Mouse (Mus musculus): ENCODE results near the gene Ksr1. TPM values are rescaled to one million over a fixed set of nuclear protein-coding genes. Genes with fewer than 3 reads are reported as not detected.
"Not testable (repeated sequence)": the region's sequence is repeated elsewhere in the genome, so short reads cannot be mapped to it uniquely, and the experiment has no call there.

Gene Ksr1
- polyA plus RNA-seq, 1 experiment, result 20.6 TPM

GRCm38 (mm10) chr11:79013056-79013455 is 133.2 kb downstream of the Ksr1 start:
- H3K36me3 ChIP-seq (ENCODE audit: control insufficient read depth, insufficient read depth), result no peaks in the 10 kb centered on the region
- H3K4me2 ChIP-seq (ENCODE audit: low read depth), result no peak overlapping the region
- H3K79me2 ChIP-seq (ENCODE audit: control insufficient read depth, insufficient read depth), result no peaks in the 10 kb centered on the region
- no peak for TF ChIP-seq SRF (IDR thresholded peaks at IDR 0.05; ENCODE audit: control insufficient read depth, insufficient read length, low read depth)
- TF ChIP-seq POLR2AphosphoS2 (IDR thresholded peaks at IDR 0.05; ENCODE audit: insufficient read length, low read depth), result peak; percentile 48
- no peak overlapping the region for H3ac ChIP-seq (ENCODE audit: control insufficient read depth, insufficient read length)
- H3K4me3 ChIP-seq, result no peak overlapping the region
- H3K27me3 ChIP-seq (ENCODE audit: control insufficient read depth, insufficient read depth, insufficient read length), result no peaks in the 10 kb centered on the region

GRCm38 (mm10) chr11:79012529-79012928 is 133.7 kb downstream of the Ksr1 start:
- TF ChIP-seq MYOG (IDR thresholded peaks at IDR 0.05; ENCODE audit: control insufficient read depth in 1 of 3, insufficient read depth in 1 of 3, insufficient read length in 2 of 3, low read depth in 2 of 3), result no peak
- no peak for TF ChIP-seq CEBPB (IDR thresholded peaks at IDR 0.05; ENCODE audit: insufficient read depth, poor library complexity, severe bottlenecking)
- no peak for TF ChIP-seq TCF3 (IDR thresholded peaks at IDR 0.05; ENCODE audit: insufficient read length, low read depth)
- no peak for TF ChIP-seq REST (IDR thresholded peaks at IDR 0.05; ENCODE audit: insufficient read depth, insufficient read length)
- TF ChIP-seq USF1 (IDR thresholded peaks at IDR 0.05; ENCODE audit: low read depth), result no peak
- TF ChIP-seq POLR2AphosphoS2 (IDR thresholded peaks at IDR 0.05; ENCODE audit: insufficient read length, low read depth), result no peak
- TF ChIP-seq MAX (IDR thresholded peaks at IDR 0.05; ENCODE audit: low read depth), result no peak
- TF ChIP-seq POLR2A (IDR thresholded peaks at IDR 0.05; ENCODE audit: insufficient read length, low read depth), result no peak
- no peak for TF ChIP-seq SRF (IDR thresholded peaks at IDR 0.05; ENCODE audit: control insufficient read depth, insufficient read length, low read depth)
- no peak for TF ChIP-seq TCF12 (IDR thresholded peaks at IDR 0.05; ENCODE audit: insufficient read depth, poor library complexity, severe bottlenecking)
- TF ChIP-seq E2F4 (IDR thresholded peaks at IDR 0.05; ENCODE audit: insufficient read depth), result no peak
- no peak for TF ChIP-seq MYOD1 (IDR thresholded peaks at IDR 0.05; ENCODE audit: control insufficient read depth in 1 of 3, insufficient read length in 2 of 3, low read depth in 2 of 3)
- no peak overlapping the region for H3ac ChIP-seq (ENCODE audit: control insufficient read depth, insufficient read length)
- H3K27me3 ChIP-seq (ENCODE audit: control insufficient read depth, insufficient read depth, insufficient read length), result no peaks in the 10 kb centered on the region
- H3K36me3 ChIP-seq (ENCODE audit: control insufficient read depth, insufficient read depth), result no peaks in the 10 kb centered on the region
- H3K79me2 ChIP-seq (ENCODE audit: control insufficient read depth, insufficient read depth), result no peaks in the 10 kb centered on the region
- no peak overlapping the region for H3K4me2 ChIP-seq (ENCODE audit: low read depth)
- H3K4me3 ChIP-seq, result no peak overlapping the region

GRCm38 (mm10) chr11:79008891-79009290 is 137.3 kb downstream of the Ksr1 start:
- Histone ChIP-seq H3K4me2 (ENCODE audit: low read depth) (no peak overlapping the region), H3K27me3 (ENCODE audit: control insufficient read depth, insufficient read depth, insufficient read length) (no peaks in the 10 kb centered on the region), H3K79me2 (ENCODE audit: control insufficient read depth, insufficient read depth) (no peaks in the 10 kb centered on the region), H3K36me3 (ENCODE audit: control insufficient read depth, insufficient read depth) (no peaks in the 10 kb centered on the region), H3K4me3 (no peak overlapping the region), H3ac (ENCODE audit: control insufficient read depth, insufficient read length) (no peak overlapping the region)
- TF ChIP-seq TCF12 (IDR thresholded peaks at IDR 0.05; ENCODE audit: insufficient read depth, poor library complexity, severe bottlenecking) (no peak), POLR2A (IDR thresholded peaks at IDR 0.05; ENCODE audit: insufficient read length, low read depth) (no peak), E2F4 (IDR thresholded peaks at IDR 0.05; ENCODE audit: insufficient read depth) (no peak), USF1 (IDR thresholded peaks at IDR 0.05; ENCODE audit: low read depth) (no peak), MYOD1 (IDR thresholded peaks at IDR 0.05; ENCODE audit: control insufficient read depth in 1 of 3, insufficient read length in 2 of 3, low read depth in 2 of 3) (no peak), TCF3 (IDR thresholded peaks at IDR 0.05; ENCODE audit: insufficient read length, low read depth) (no peak), POLR2AphosphoS2 (IDR thresholded peaks at IDR 0.05; ENCODE audit: insufficient read length, low read depth) (no peak), MYOG (IDR thresholded peaks at IDR 0.05; ENCODE audit: control insufficient read depth in 1 of 3, insufficient read depth in 1 of 3, insufficient read length in 2 of 3, low read depth in 2 of 3) (no peak), CEBPB (IDR thresholded peaks at IDR 0.05; ENCODE audit: insufficient read depth, poor library complexity, severe bottlenecking) (no peak), MAX (IDR thresholded peaks at IDR 0.05; ENCODE audit: low read depth) (no peak), SRF (IDR thresholded peaks at IDR 0.05; ENCODE audit: control insufficient read depth, insufficient read length, low read depth) (no peak), REST (IDR thresholded peaks at IDR 0.05; ENCODE audit: insufficient read depth, insufficient read length) (no peak)

GRCm38 (mm10) chr11:79008007-79008775 is 138.0 kb downstream of the Ksr1 start:
- H3K4me3 ChIP-seq, result no peak overlapping the region
- TF ChIP-seq TCF12 (IDR thresholded peaks at IDR 0.05; ENCODE audit: insufficient read depth, poor library complexity, severe bottlenecking), result no peak
- no peak overlapping the region for H3K4me2 ChIP-seq (ENCODE audit: low read depth)
- no peaks in the 10 kb centered on the region for H3K79me2 ChIP-seq (ENCODE audit: control insufficient read depth, insufficient read depth)
- H3K27me3 ChIP-seq (ENCODE audit: control insufficient read depth, insufficient read depth, insufficient read length), result no peaks in the 10 kb centered on the region
- no peak overlapping the region for H3ac ChIP-seq (ENCODE audit: control insufficient read depth, insufficient read length)
- no peaks in the 10 kb centered on the region for H3K36me3 ChIP-seq (ENCODE audit: control insufficient read depth, insufficient read depth)

- H3K27me3 ChIP-seq (ENCODE audit: control insufficient read depth, insufficient read depth, insufficient read length); H3K36me3 ChIP-seq (ENCODE audit: control insufficient read depth, insufficient read depth); H3ac ChIP-seq (ENCODE audit: control insufficient read depth, insufficient read length); H3K79me2 ChIP-seq (ENCODE audit: control insufficient read depth, insufficient read depth); H3K4me3 ChIP-seq; H3K4me2 ChIP-seq (ENCODE audit: low read depth): not testable (repeated sequence)
Observed at GRCm38 (mm10) chr11:79007356-79007755, 138.9 kb downstream of the Ksr1 start.
